Mouse (Mus musculus) ovary, adult 2 months (tissue): ENCODE results near the gene Snrpc. TPM values are rescaled to one million over a fixed set of nuclear protein-coding genes. Genes with fewer than 3 reads are reported as not detected.

ENCODE experiments used
- polyA plus RNA-seq: library from polyadenylated mRNA; depleted of rRNA; stranded (reverse); fragments of >200 nt; gene quantifications from 2 replicates; pipeline ENCODE4 v1.2.3, GENCODE M21; 2012; rRNA removed

The Snrpc gene
- 140 and 144 TPM in 2 replicates for polyA plus RNA-seq

DNA sequence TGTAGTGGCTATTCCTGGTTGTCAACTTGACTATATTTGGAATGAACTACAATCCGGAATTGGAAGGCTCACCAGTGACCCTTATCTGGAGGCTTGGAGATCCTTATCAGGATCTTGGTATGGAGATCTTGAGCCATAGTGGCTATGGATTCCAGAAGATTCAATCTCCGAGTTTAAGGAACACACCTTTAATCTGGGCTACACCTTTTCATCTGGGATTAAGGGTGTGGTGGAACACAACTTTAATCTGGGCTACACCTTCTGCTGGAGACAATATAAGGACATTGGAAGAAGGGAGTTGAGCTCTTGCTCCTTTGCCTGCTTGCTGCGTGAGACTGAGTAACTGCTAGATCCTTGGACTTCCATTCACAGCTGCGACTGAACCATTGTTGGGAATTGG lies at the start of gene Snrpc:
Gene Snrpc (plus strand): TSS at position 301 of the 400 bp plus-strand sequence.

DNA sequence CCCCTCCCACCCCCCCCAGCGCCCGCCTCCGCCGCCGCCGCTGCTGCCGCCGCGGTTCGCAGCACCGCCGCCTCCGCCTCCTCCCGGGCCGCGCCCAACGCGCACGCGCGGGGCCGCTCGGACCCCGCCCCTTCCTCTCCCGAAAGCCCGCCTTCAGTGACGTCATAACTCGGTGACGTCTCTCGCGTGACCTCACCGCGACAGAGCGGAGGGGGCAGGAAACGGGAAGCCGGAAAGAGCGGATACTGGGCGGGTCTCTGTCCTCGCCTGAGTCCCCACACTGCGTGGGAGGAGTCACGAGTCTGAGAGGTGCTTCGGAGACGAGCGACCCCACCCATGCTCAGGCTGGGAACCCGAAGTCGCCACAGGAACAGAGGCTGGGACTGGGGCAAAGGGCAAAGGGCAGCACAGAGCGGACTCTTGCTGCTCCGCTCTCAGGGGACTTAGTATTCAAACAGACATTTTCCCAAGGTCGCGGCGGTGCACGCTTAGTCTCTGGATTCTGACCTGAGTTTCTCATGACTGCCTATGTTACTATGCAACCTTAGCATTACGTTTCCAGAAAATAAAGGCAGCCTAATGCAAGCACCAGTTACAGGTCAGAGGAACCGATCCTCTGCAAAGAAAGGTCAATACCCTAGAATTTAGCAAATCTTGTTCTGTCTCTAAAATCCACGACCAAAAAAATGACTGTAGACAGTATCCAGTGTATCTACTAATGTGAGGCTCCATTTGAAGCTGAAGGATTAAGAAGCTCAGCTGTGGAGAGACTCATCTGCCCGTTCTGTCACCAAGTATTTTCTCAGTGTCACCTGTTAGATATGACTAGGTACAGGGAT lies 17.2 kb upstream of the Snrpc start, which contains the start of gene D17Wsu92e:
Gene D17Wsu92e (minus strand): TSS at position 81 of the 839 bp plus-strand sequence.

DNA sequence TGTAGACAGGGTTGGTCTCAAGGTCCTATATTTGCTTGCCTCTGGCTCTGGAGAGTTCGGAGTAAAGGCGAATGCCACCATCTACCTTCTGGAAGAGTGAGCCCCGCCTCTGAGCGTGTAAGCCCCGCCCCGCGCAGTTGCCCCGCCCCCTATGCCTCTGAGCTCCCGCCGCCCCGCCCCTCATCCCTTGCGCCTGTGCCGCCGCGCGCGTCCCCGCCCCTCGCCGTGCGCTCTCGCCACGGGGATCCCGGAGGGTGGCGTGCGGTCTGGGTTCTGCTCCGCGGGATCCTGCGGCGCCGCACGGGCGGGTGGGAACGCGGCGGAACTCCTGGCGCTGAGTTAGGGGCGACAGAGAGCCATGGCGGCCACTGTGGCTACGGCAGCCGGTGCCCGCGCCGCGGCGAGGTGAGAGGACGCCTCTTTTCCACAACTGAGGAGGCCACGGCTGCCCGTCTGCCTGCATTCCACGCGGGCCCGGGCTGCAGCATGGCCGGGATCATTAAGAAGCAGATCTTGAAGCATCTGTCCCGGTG lies 18.4 kb downstream of the Snrpc start, which contains the start of gene Uhrf1bp1:
Gene Uhrf1bp1 (plus strand): TSS at position 177 of the 533 bp plus-strand sequence.

Other genes starting within 250 kb of the Snrpc start
- 102 and 148 TPM in 2 replicates for gene Nudt3, start 214.7 kb upstream of the Snrpc start, polyA plus RNA-seq
- gene RPS10-NUDT3, start 202.9 kb upstream of the Snrpc start, polyA plus RNA-seq, result not detected in 2 replicates
- 1,844 and 2,082 TPM in 2 replicates for gene Rps10, start 201.5 kb upstream of the Snrpc start, polyA plus RNA-seq
- 6.2 and 7.9 TPM in 2 replicates for gene Pacsin1, start 182.6 kb upstream of the Snrpc start, polyA plus RNA-seq
- gene Spdef, start 109.2 kb upstream of the Snrpc start, polyA plus RNA-seq, result 20.5 and 29.6 TPM in 2 replicates
- 82.1 and 93.7 TPM in 2 replicates for gene D17Wsu92e, start 17.5 kb upstream of the Snrpc start, polyA plus RNA-seq
- 19.1 and 19.2 TPM in 2 replicates for gene Uhrf1bp1, start 18.3 kb downstream of the Snrpc start, polyA plus RNA-seq
- 56.6 and 61.9 TPM in 2 replicates for gene Anks1, start 71.2 kb downstream of the Snrpc start, polyA plus RNA-seq
- gene Taf11, start 71.7 kb downstream of the Snrpc start, polyA plus RNA-seq, result 9.0 and 11.0 TPM in 2 replicates
- 6.3 and 10.4 TPM in 2 replicates for gene Tcp11, start 242.5 kb downstream of the Snrpc start, polyA plus RNA-seq